Mouse (Mus musculus) stomach, adult 2 months (tissue): ENCODE results near the gene Adar. TPM values are rescaled to one million over a fixed set of nuclear protein-coding genes. Genes with fewer than 3 reads are reported as not detected.

Experiments used
- polyA plus RNA-seq: library from polyadenylated mRNA; depleted of rRNA; stranded (reverse); fragments of >200 nt; gene quantifications from 2 replicates; pipeline ENCODE4 v1.2.3, GENCODE M21; 2012; rRNA removed

Gene Adar
- polyA plus RNA-seq: 16.0 and 19.1 TPM in 2 replicates

DNA sequence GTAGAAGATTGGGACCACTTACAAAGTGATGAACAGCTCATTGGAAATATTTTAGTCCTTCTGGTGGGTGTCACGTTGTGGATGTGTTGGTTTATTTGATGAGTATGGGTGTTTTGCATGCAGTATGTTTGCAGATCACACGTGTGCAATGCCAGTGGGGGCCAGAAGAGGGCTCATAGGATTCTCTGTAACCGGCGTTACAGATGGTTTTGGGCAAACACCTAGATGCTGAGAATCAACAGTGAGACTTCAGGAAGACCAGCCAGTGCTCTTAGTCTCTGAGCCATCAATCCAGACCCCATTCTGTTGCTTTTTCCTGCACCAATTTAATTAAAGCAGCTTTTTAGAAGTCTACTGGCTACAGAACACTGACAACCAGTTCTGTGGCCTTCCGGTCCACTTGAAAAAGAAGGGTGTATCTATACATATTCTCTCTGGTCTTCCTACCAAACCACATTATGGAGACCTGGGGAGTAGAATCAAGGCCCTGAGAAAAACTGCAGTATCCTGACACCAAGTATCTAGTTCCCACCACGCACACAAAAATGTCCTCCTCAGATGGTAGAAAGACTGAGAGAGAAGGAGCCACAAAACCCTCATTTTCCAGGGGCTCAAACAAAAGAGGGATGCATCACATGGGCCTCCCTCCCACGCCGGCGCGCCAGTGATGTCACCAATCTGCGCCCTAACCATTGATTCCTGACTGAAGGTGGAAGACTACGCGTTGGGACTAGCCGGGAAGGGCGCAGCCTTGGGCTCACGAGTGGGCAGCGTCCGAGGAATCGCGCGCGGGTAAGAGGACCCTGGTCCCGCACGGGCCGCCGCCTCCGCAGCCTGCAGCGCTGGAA lies at the start of gene Adar:
Adar (plus strand) TSS at position 664 of the 848 bp plus-strand sequence.

DNA sequence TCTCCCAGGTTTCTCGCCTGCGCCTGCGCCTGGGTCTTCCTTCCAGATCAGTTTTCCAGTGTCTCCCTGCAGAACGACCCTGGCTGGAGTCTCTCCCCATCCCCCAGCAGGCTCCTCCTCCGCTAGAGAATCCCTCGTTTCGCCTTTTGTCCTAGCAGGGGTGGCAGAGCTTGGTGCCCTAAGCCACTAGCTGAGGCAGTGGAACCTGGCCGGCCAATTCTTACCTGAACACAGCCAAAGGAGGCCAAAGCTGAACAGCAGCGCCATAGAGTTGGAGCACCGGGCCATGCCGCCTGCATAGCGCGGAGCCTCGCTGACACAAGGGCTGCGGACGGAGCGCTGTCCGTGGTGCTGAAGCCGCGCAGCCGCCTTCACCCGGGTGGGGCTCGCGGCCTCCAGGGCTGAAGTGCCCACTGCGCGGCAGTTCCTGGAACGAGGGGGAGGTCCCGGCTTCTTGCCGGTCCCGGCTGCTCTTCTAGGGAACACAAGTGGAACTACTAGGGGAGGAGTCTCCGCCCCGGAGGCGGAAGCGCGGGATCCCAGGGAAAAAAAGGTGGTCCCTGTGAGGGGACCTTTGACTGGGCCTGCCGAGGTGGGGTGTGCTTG lies 49.4 kb downstream of the Adar start, which contains the start of gene Chrnb2:
Chrnb2 (minus strand) TSS at position 514 of the 606 bp plus-strand sequence.

DNA sequence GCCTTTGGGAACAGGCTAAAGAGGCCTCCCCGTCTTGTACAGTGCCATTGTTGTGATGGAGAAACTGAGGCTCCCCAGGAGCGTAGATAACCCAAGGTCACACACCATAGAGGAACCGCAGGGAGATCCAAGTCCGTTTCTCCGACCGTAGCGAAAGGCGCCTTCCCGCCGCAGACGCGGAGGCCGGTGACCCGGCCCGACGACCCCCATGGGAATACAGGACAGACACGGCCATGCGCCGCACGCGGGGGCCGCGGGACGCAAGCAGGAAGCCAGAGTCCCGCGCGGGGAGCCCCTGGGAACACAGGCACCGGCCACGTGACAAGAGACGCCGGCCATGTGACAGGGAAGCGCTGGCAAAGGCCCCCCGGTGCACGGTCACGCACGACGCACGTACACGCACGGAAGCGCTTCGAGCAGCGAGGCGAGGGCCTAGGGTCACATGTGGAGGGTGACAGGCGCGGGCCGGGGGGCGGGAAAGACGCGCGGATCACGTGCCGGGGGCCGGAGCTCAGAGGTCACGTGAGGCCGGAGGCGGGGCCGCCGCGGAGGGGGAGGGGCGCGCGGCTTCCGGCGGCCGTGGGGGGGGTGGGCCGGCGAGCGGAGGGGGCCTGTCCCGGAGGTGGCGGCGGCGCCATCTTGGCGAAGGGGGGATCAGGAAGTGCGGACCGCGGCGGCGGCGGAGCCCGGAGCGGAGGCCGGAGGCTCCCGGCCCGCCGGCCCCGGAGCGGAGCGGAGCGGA lies 58.3 kb downstream of the Adar start, which contains the start of gene Ube2q1:
Ube2q1 (plus strand) TSS at position 649 of the 742 bp plus-strand sequence.

Other genes with a start within 250 kb of the Adar start
- 2.5 and 4.8 TPM in 2 replicates for gene Kcnn3, start 194.9 kb upstream of the Adar start, polyA plus RNA-seq
- 0.35 and 0.39 TPM in 2 replicates for gene Chrnb2, start 49.6 kb downstream of the Adar start, polyA plus RNA-seq
- 9.3 and 16.4 TPM in 2 replicates for gene Ube2q1, start 58.6 kb downstream of the Adar start, polyA plus RNA-seq
- 0.52 and 0.55 TPM in 2 replicates for gene She, start 116.3 kb downstream of the Adar start, polyA plus RNA-seq
- gene Il6ra, start 198.2 kb downstream of the Adar start, polyA plus RNA-seq: 2.4 and 2.6 TPM in 2 replicates
- 10.4 and 17.3 TPM in 2 replicates for gene Atp8b2, start 248.5 kb downstream of the Adar start, polyA plus RNA-seq